Mouse (Mus musculus) mouse trophoblast stem cell (cell line): ENCODE results near the gene Cspg4.

Experiments
- in situ Hi-C, 2 experiments: fragments of 300-500 bp; cut with MseI, MboI; formaldehyde crosslinking; loops; 2 replicates in 1 of 2; 3 replicates in 1 of 2; pipeline ENCODE4 v1.15.1; 2025

Cspg4 gene

DNA sequence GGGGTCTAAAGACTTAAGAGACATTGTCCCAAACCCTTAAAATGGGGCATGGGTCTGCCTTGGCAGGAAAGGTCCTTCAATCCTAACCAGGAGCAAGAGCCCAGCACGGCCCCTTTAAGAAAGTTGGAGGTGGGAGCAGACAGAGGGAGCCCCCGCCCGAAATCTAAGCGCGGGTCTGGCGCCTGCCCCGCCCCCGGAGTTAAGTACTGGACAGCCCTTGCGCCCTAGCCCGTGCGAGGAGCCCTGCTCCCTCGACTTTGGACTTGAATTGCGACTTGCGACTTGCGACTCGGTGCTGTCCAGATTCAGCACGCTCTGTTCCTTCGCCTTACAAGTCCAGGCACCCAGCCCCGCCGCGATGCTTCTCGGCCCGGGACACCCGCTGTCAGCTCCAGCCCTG, at the start of gene Cspg4:
Cspg4 (plus strand) TSS at position 202 of the 400 bp plus-strand sequence.
- in situ Hi-C loops = no loop called here

GRCm38 (mm10) chr9:56824900-56825299, 39.9 kb upstream of the Cspg4 start:
- in situ Hi-C loops = no loop called here

DNA sequence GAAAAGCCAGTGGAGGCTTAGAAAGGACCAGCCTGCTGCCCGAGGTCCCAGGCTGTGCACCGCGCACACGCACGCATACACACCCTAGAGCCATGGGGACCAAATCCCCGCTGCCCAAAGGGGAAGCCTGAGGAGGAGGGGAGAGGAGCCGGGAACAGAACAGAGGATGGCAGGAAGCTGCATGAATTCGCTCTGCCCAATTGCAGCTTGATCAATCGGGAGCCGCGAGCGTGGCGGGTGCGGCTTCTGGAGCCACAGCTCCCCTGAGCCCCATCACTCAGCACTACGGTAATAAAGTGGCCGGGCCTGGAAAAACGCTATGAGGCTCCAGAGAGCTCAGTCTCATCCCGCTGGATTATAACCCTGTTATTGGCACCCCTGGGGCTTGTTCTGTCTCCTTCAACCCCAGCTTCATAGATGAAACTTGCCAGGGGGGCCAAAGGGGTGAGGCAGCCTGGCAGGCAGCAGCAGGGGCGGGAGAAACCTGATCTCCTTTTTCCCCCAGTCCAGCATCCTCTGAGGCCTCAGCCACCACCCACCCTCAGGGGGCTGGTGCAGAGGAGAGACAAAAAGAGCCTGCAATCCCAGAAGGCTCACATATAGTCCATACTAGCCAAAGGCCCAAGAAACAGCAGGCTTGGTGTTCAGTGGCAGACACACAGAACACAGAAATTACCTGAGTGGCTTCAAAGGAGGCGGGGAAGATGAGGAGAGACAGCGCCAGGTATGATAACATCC, 39.2 kb upstream of the Cspg4 start:
- in situ Hi-C loops = no loop called here

- in situ Hi-C loops = no loop called here
These were observed 36.7 kb upstream of the Cspg4 start for GRCm38 (mm10) chr9:56828146-56828545.

GRCm38 (mm10) chr9:56828841-56829240, 36.0 kb upstream of the Cspg4 start:
- in situ Hi-C loops = no loop called here

DNA sequence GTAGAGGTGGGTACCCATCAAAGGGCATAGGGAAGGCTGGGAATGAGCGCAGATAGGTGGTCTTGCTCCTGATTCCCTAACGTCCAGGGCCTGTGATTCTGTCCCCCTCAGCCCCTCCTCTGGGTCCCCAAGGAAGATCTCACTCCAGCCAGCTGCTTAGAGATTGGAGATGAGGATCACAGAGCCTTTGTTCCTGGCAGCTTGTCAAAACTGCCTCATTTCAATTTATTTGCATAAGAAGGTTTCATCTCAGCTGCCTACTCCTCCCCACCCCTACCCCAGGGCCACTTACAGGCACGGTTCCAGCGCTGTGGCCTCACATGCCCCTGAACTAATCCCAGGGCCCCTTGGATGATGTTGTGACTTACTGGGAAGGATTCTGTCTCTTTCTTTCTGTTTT, 34.7 kb upstream of the Cspg4 start:
- in situ Hi-C loops = no loop called here

- in situ Hi-C loops = no loop called here
These were observed 32.9 kb upstream of the Cspg4 start for GRCm38 (mm10) chr9:56831904-56832303.

DNA sequence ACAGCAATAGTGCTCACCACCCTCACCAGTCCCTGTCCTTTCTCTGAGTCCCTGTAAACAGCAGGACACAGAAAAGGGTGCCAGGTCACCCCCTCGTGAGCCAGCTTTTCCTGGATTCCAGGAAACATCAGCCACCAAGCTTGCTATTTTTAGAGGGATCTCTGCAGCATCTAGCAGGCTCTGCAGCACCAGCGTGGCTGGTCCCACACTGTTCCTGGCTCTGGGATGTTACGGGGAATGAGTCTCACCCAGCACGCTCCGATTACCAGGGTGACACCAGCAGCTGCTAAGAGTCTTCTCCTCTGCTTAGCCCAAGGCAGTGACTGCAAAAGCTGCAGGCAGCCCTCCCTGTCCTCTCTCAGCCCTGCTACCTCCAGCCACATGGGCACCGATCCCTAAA, 31.9 kb upstream of the Cspg4 start:
- in situ Hi-C loops = no loop called here

- in situ Hi-C loops = no loop called here
These were observed 29.7 kb upstream of the Cspg4 start for GRCm38 (mm10) chr9:56835152-56835551.

GRCm38 (mm10) chr9:56840721-56841120, 24.1 kb upstream of the Cspg4 start:
- in situ Hi-C loops = no loop called here

- in situ Hi-C loops = no loop called here
These were observed 23.0 kb upstream of the Cspg4 start for GRCm38 (mm10) chr9:56841864-56842263.

DNA sequence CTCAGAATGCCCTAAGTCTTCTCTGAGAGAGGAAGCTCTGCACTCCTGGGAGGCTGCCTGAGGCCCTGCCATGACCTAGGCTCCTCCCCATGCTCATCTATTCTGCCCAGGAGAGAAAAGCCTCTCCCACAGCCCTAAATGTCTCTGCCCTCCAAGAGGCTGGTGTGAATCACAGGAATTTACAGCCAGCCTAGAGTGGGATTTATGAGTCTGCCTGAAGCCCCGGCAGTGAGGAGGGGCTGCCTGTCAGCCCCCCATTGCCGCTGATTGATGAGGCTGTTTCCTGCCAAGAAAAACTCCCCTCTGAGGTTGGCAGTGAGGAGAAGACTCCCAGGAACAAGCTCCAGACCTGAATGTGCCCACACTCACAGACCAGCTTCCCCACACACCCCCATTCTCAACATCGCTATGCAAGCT, 22.5 kb upstream of the Cspg4 start:
- in situ Hi-C loops = no loop called here

DNA sequence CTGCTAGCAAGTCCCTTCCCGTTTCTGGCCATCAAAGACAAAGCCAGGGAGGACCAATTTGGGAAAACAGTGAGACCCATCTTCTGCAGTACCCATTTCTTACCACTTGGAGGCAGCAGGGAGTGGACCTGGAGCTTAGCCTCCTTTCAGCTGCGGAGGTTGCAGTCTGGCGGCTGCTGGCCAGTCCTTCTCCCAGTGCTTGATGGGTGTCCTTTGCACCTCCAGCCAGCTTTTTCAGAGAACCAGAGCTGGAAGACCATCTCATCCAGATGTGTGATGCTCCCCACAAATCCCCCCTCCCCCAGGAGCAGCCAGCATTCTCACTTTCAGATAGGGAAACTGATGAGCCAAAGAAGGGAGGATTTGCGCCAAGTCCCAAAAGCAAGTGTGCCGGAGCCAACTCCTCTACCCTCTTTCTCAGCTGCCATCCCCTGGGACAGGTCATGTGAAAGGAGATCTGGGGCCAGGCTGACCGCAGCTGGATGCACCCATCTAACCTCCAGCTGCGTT, 21.1 kb upstream of the Cspg4 start:
- in situ Hi-C loops = no loop called here

DNA sequence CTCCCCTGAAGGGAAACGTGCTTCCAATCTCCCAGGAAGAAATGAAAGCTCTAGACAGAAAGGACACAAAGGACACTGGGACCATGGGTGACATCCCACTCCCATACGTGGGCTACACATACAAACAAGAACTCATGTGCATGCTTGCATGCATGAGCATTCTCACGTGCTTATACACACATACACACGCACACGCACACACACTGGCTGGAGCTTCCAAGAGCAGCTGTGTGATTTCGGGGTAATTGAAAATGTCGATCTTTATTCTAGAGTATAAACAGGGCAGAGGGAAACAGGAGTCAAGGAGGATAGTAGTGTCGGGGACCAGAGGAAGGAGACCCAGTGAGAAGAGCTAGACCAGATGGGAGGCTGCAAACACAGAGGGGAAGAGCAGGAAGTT, 20.2 kb upstream of the Cspg4 start:
- in situ Hi-C loops = no loop called here

- in situ Hi-C loops = no loop called here
These were observed 17.3 kb upstream of the Cspg4 start for GRCm38 (mm10) chr9:56847523-56847922.

DNA sequence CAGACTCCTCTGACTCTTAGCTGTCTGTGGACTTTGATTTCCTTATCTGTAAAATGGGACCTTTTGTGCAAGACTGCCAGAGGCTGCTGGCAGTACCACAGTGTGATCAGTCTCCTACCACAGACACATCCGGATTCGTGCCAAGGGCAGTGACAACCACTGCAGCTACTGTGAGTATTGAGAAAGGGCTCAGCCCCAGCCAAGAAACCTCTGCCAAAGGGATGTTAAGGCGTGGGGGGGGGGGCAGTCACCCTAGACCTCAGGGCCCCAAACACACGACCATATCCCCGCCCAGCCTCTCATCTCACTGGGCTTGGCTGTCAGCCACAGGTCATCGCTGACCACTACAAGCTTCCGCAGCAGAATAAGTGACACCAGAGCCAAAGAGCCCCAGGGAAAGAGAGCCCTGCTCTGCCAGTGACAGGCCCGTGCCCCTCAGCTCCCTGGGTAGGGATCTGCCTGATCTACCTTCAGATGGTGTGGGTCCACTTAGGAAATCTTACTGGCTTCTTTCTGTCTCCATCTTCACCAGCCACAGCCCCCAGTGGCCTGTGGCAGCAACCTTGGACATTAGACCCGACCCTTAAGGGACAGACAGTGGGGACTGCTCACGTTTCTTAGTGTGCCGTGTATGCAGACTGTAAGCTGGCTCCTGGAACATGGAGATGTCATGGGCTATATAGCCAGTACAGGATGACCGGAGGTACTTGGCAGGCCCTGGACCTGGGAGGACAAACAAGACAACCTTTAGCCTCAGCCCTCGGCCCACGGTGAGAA, 14.5 kb upstream of the Cspg4 start:
- in situ Hi-C loops = no loop called here

- in situ Hi-C loops = no loop called here
These were observed 14.0 kb upstream of the Cspg4 start for GRCm38 (mm10) chr9:56850905-56851252.

DNA sequence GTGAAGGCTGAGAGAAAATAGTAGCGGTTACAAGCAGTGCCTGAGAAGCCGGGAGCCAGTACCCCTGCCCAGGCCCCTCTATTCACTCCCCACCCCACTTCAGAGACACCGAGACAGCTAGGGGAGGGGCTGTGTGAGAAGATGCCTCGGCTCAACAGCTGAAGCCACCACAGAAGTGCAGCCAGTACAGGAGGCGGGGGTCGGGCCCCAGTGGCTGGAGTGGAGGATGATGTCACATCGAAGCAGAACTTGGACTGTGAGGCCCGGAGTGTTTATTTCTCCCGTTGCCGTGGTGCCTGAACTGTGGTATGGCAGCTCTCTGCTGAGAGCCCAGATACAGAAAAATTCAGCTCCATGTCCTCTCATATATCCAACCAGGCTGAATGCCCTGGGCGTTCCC, 13.1 kb upstream of the Cspg4 start:
- in situ Hi-C loops = no loop called here

GRCm38 (mm10) chr9:56857463-56857862, 7.4 kb upstream of the Cspg4 start:
- in situ Hi-C loops = no loop called here

GRCm38 (mm10) chr9:56860035-56860434, 4.8 kb upstream of the Cspg4 start:
- in situ Hi-C loops = no loop called here

GRCm38 (mm10) chr9:56860486-56861269, 4.2 kb upstream of the Cspg4 start:
- in situ Hi-C loops = no loop called here

DNA sequence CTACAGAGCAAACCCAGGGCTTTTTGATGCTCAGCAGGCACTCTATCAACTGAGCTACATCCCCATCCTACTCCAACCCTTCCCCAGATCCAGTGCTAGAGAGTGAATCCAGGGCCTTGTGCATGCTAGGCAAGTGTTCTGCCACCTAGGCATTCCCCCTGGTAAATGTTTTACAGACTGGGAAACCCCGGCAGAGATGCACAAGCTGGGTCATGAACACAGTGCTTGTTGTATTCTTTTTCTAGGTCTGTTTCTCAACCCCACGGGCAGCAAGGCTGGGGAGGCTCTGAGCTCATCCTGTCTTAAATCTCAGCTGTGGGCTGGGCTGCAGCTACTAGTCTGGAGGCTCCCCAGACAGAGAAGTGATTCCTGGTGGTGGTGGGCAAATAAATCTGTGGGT, 2.0 kb upstream of the Cspg4 start:
- in situ Hi-C loops = no loop called here
